26 mouse cellular contexts compared by ENCODE assay signal in genomic region chr14:17629215-17629614, GRCm38 (mm10). TPM values are rescaled to one million over a fixed set of nuclear protein-coding genes. Genes with fewer than 3 reads are reported as not detected.
DNase-seq lines count a peak whose midpoint lies in the region; ATAC-seq lines count a peak whose summit lies in the region.
"Had no signal": no experiment of that assay in that cellular context is flagged by ENCODE, and none has a peak within 500 bp of the region (broad histone marks: within the 10 kb centered on the region; RNA-seq: fewer than 3 reads in every experiment).

No protein-coding gene starts in this region.

- no peak for DNase-seq in frontal cortex, postnatal 25 days (ENCODE audit: low spot score in 2 of 2)
- peak; percentile 11 for DNase-seq in right cerebral cortex, postnatal 25 days
- no peak for DNase-seq in right cerebral cortex, postnatal 4 days
- DNase-seq in cerebellum, adult 11-12 months: no peak
- DNase-seq: adrenal gland, adult 8-10 months; B cell, adult 2 months; cerebellum, adult 11 months; cerebellum, adult 9-11 months; embryo, embryonic 11 days; gastrocnemius, postnatal 14 days; heart, postnatal 36 days; kidney, adult 18-20 months; kidney, postnatal 25 days; retina, postnatal 1 day; thymus, adult 2 months; thymus, postnatal 36 days had no signal

- H3K4me3 ChIP-seq in megakaryocyte, embryonic 14.5 days (replicated peaks): peak overlapping the region; percentile 53
- H3K4me3 ChIP-seq: embryonic facial prominence, embryonic 12.5 days; heart, embryonic 10.5 days; heart, embryonic 15.5 days; kidney, embryonic 15.5 days; limb, embryonic 13.5 days; lung, embryonic 15.5 days had no signal

- H3K36me3 ChIP-seq in megakaryocyte, embryonic 14.5 days (replicated peaks; ENCODE audit: low read length): no peaks in the 10 kb centered on the region
- H3K36me3 ChIP-seq: embryonic facial prominence, embryonic 12.5 days; heart, embryonic 10.5 days; heart, embryonic 15.5 days; kidney, embryonic 15.5 days; limb, embryonic 13.5 days; lung, embryonic 15.5 days had no signal

- H3K27me3 ChIP-seq in megakaryocyte, embryonic 14.5 days (replicated peaks): no peaks in the 10 kb centered on the region
- H3K27me3 ChIP-seq: embryonic facial prominence, embryonic 12.5 days; heart, embryonic 15.5 days; kidney, embryonic 15.5 days; limb, embryonic 13.5 days; lung, embryonic 15.5 days had no signal

- no peaks in the 10 kb centered on the region for H3K9me3 ChIP-seq in megakaryocyte, embryonic 14.5 days
- H3K9me3 ChIP-seq: embryonic facial prominence, embryonic 12.5 days; heart, embryonic 10.5 days; heart, embryonic 15.5 days; kidney, embryonic 15.5 days; limb, embryonic 13.5 days; lung, embryonic 15.5 days had no signal

- ATAC-seq in frontal cortex, adult (ENCODE audit: low TSS enrichment): peak; percentile 33; the same call in 1 of the 2 replicates
- no peak for ATAC-seq in megakaryocyte, adult 5-6 weeks (ENCODE audit: poor library complexity, severe bottlenecking)

- no peaks in the 10 kb centered on the region for H3K4me1 ChIP-seq in megakaryocyte, embryonic 14.5 days

RNA-seq across cellular contexts. Expression of gene Thrb, which starts 30.8 kb away (rescaled TPM):
- polyA plus RNA-seq in megakaryocyte, embryonic 14.5 days (2012; ENCODE audit: insufficient read depth, low replicate concordance): not detected in 2 replicates
- total RNA-seq in megakaryocyte, adult 5-6 weeks (2015): 0.02 and 0.11 TPM in 2 replicates
- not detected in 2 replicates for total RNA-seq in megakaryocyte, adult 5-6 weeks (2017)
- total RNA-seq: monocyte, adult 5-6 weeks had no signal
